Mouse (Mus musculus) heart, postnatal 14 days (tissue): ENCODE results near the gene Cuedc2. TPM values are rescaled to one million over a fixed set of nuclear protein-coding genes. Genes with fewer than 3 reads are reported as not detected.

Experiments used
- DNase-seq, 2 experiments: peaks; one replicate each; pipeline ENCODE4 v3.0.0; 2021 to 2022
- intact Hi-C: fragments of 180-260 bp; cut with DNase I; formaldehyde crosslinking; loops from one replicate; pipeline ENCODE4 v1.15.1; 2025
- total RNA-seq, 2 experiments: library from RNA; stranded (reverse); gene quantifications; 2 replicates each; pipeline ENCODE4 v1.2.3; 2021

Cuedc2 gene
- total RNA-seq, 2 experiments from 2014 or later = 88.0 to 89.6 TPM

GRCm38 (mm10) chr19:46310312-46310865, 28.1 kb downstream of the Cuedc2 start:
- DNase-seq = no peak
- intact Hi-C loops = loop anchor here (2.0 kb wide), 1 partner anchor 16 kb away; the partner anchor contains the start of gene Psd

- intact Hi-C loops = loop anchor here (2.0 to 10.0 kb wide), 2 partner anchors 17 to 135 kb away; partner anchors contain the start of gene Psd
- no peak for DNase-seq
These were observed 28.7 kb downstream of the Cuedc2 start for GRCm38 (mm10) chr19:46309651-46310305.

- intact Hi-C loops = loop anchor here (10.0 kb wide), 1 partner anchor 136 kb away; no protein-coding TSS in a partner anchor
- peak; percentile 90 to 92 for DNase-seq
These were observed 29.6 kb downstream of the Cuedc2 start for GRCm38 (mm10) chr19:46308706-46309435.

GRCm38 (mm10) chr19:46308303-46308702, 30.2 kb downstream of the Cuedc2 start:
- intact Hi-C loops = loop anchor here (10.0 kb wide), 1 partner anchor 136 kb away; no protein-coding TSS in a partner anchor
- DNase-seq = no peak

- no peak for DNase-seq
- intact Hi-C loops = loop anchor here (10.0 kb wide), 1 partner anchor 137 kb away; no protein-coding TSS in a partner anchor
These were observed 30.7 kb downstream of the Cuedc2 start for GRCm38 (mm10) chr19:46307781-46308180.

GRCm38 (mm10) chr19:46306751-46307289, 31.7 kb downstream of the Cuedc2 start:
- intact Hi-C loops = loop anchor here (10.0 kb wide), 1 partner anchor 138 kb away; no protein-coding TSS in a partner anchor
- DNase-seq = no peak

GRCm38 (mm10) chr19:46306268-46306610, 32.3 kb downstream of the Cuedc2 start:
- DNase-seq = no peak
- intact Hi-C loops = loop anchor here (10.0 kb wide), 1 partner anchor 139 kb away; no protein-coding TSS in a partner anchor

GRCm38 (mm10) chr19:46305432-46306267, 32.9 kb downstream of the Cuedc2 start:
- peak; percentile 93 to 95 for DNase-seq
- intact Hi-C loops = loop anchor here (2.0 to 10.0 kb wide), 3 partner anchors 63 to 171 kb away; no protein-coding TSS in a partner anchor

- intact Hi-C loops = loop anchor here (2.0 to 10.0 kb wide), 3 partner anchors 64 to 170 kb away; no protein-coding TSS in a partner anchor
- DNase-seq = no peak
These were observed 33.6 kb downstream of the Cuedc2 start for GRCm38 (mm10) chr19:46304908-46305333.

- intact Hi-C loops = loop anchor here (2.0 to 10.0 kb wide), 3 partner anchors 64 to 170 kb away; no protein-coding TSS in a partner anchor
- peak; percentile 94 to 95 for DNase-seq
These were observed 34.2 kb downstream of the Cuedc2 start, which contains the start of gene Nfkb2 for GRCm38 (mm10) chr19:46304216-46304841. Gene Nfkb2 (plus strand): TSS chr19:46304320.

- intact Hi-C loops = loop anchor here (2.0 to 10.0 kb wide), 3 partner anchors 65 to 169 kb away; no protein-coding TSS in a partner anchor
- no peak for DNase-seq
These were observed 35.0 kb downstream of the Cuedc2 start for GRCm38 (mm10) chr19:46303251-46304215.

GRCm38 (mm10) chr19:46302551-46302950, 36.0 kb downstream of the Cuedc2 start:
- intact Hi-C loops = loop anchor here (10.0 kb wide), 1 partner anchor 142 kb away; no protein-coding TSS in a partner anchor

GRCm38 (mm10) chr19:46300294-46301045, 38.0 kb downstream of the Cuedc2 start:
- intact Hi-C loops = loop anchor here (10.0 kb wide), 1 partner anchor 144 kb away; no protein-coding TSS in a partner anchor
- no peak for DNase-seq

More at GRCm38 (mm10) chr19:46302551-46302950, 36.0 kb downstream of the Cuedc2 start:
- no peak for DNase-seq

- no peak for DNase-seq
- intact Hi-C loops = no loop called here
These were observed 41.6 kb downstream of the Cuedc2 start for GRCm38 (mm10) chr19:46296938-46297337.

GRCm38 (mm10) chr19:46290535-46291105, 47.9 kb downstream of the Cuedc2 start:
- intact Hi-C loops = no loop called here
- DNase-seq = no peak

GRCm38 (mm10) chr19:46287566-46287965, 50.9 kb downstream of the Cuedc2 start:
- intact Hi-C loops = no loop called here

GRCm38 (mm10) chr19:46286926-46287325, 51.6 kb downstream of the Cuedc2 start:
- intact Hi-C loops = no loop called here
- DNase-seq = no peak

More at GRCm38 (mm10) chr19:46287566-46287965, 50.9 kb downstream of the Cuedc2 start:
- no peak for DNase-seq
